Mouse (Mus musculus) embryonic facial prominence, embryonic 11.5 days (tissue): ENCODE data around the gene Gm28308. TPM values are rescaled to one million over a fixed set of nuclear protein-coding genes. Genes with fewer than 3 reads are reported as not detected.

Experiments used
- ATAC-seq: fragments of 200-750 bp; cut with Nextera tagmentation; replicated peaks from 2 replicates; pipeline ENCODE4 v1.8.0; 2017; ENCODE audit warnings: low read depth; ENCODE audit not compliant: insufficient number of reproducible peaks, low FRiP score, low TSS enrichment
- DNase-seq: peaks from one replicate; pipeline ENCODE4 v3.0.0-alpha.2; 2015; ENCODE audit warnings: low spot score
- H3K27ac ChIP-seq: fragments of 300-500 bp; sonication (generic); replicated peaks from 2 replicates; pipeline ENCODE4 v1.5.1; 2014; ENCODE audit warnings: mild to moderate bottlenecking, low read depth, low read length, control low read depth
- H3K27me3 ChIP-seq: fragments of 300-500 bp; sonication (generic); 2 replicates; pipeline ENCODE4 v1.6.1; 2014; ENCODE audit warnings: mild to moderate bottlenecking, low read length, moderate library complexity, mixed read lengths; ENCODE audit not compliant: control insufficient read depth, insufficient read depth
- H3K36me3 ChIP-seq: fragments of 300-500 bp; sonication (generic); replicated peaks from 2 replicates; pipeline ENCODE4 v1.6.1; 2014; ENCODE audit warnings: low read depth, mild to moderate bottlenecking, low read length, moderate library complexity, mixed read lengths; ENCODE audit not compliant: control insufficient read depth, insufficient read depth
- H3K4me1 ChIP-seq: fragments of 300-500 bp; sonication (generic); 2 replicates; pipeline ENCODE4 v1.6.1; 2014; ENCODE audit warnings: low read length, mixed read lengths; ENCODE audit not compliant: control insufficient read depth, insufficient read depth
- H3K4me2 ChIP-seq: fragments of 300-500 bp; sonication (generic); 2 replicates; pipeline ENCODE4 v1.6.1; 2014; ENCODE audit warnings: low read depth, mild to moderate bottlenecking, control low read depth, low read length, moderate library complexity
- H3K4me3 ChIP-seq: fragments of 300-500 bp; sonication (generic); 2 replicates; pipeline ENCODE4 v1.5.1; 2014; ENCODE audit warnings: low read depth, low read length, control low read depth
- H3K9ac ChIP-seq: fragments of 300-500 bp; sonication (generic); replicated peaks from 2 replicates; pipeline ENCODE4 v1.6.1; 2014; ENCODE audit warnings: mild to moderate bottlenecking, control low read depth, low read length
- H3K9me3 ChIP-seq: fragments of 300-500 bp; sonication (generic); replicated peaks from 2 replicates; pipeline ENCODE4 v1.6.1; 2016; ENCODE audit warnings: mild to moderate bottlenecking, low read length, inconsistent platforms, mixed read lengths; ENCODE audit not compliant: control insufficient read depth
- WGBS: fragments of 180-500 bp; shearing (Covaris S2); extraction: QIAGEN DNeasy Blood & Tissue Kit; methylation state at CpG from one replicate; pipeline ENCODE4 v1.1.7; 2014; 5-methylcytosine and 5-hydroxymethylcytosine counted together
- polyA plus RNA-seq: library from polyadenylated mRNA; unstranded; fragments of >200 nt; fragmentation: Nextera tagmentation; extraction: Ambion mirVana; gene quantifications from 2 replicates; pipeline ENCODE4 v1.2.1, GENCODE M21; 2014

The Gm28308 gene
- polyA plus RNA-seq, 1 experiment from 2014 or later = 0.38 TPM

DNA sequence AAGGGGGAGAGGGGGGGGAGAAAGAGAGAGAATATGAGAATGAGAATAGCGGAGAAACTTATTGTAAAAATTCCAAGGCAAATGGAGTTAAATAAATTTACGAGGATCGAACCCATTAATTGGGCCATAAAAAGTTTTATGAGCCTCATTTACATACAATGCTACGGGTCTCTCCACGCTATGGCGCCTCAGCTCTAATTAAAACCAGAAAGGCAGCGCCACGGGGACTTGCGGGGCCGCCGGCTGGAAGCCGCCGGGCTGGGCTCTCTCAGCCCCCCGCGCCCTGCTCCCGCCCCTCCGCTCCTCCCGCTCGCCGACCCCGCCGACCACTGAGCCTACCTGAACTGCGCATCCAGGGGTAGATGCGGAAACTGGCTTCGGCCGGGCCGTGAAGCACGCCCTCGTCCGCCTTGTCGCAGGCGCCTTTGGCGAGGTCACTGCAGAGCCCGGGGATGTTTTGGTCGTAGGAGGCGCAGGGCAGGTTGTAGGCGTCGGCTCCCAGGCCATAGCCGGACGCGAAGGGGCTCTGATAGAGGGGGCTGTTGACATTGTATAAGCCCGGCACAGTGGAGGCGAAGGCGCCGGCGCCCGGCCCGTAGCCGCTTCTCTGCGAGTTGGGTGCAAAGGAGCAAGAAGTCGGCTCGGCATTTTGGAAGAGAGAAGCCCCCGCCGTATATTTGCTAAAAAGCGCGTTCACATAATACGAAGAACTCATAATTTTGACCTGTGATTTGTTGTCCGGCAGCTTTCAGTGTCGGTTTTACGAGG, 3.7 kb upstream of the Gm28308 start:
- no peaks in the 10 kb centered on the region; the same call in 1 of the 2 replicates for H3K4me1 ChIP-seq
- no peak overlapping the region for H3K9ac ChIP-seq
- peaks cover 94% of the 10 kb centered on the region for H3K27me3 ChIP-seq
- no peak overlapping the region for H3K27ac ChIP-seq
- ATAC-seq (no peak), DNase-seq (no peak)
- peak overlapping the region; percentile 14 for H3K4me3 ChIP-seq
- 3% methylated on average over 60 of the region's 60 CpGs for WGBS
- H3K36me3 ChIP-seq = no peaks in the 10 kb centered on the region
- H3K4me2 ChIP-seq = peak overlapping the region; percentile 31
- H3K9me3 ChIP-seq = no peaks in the 10 kb centered on the region

DNA sequence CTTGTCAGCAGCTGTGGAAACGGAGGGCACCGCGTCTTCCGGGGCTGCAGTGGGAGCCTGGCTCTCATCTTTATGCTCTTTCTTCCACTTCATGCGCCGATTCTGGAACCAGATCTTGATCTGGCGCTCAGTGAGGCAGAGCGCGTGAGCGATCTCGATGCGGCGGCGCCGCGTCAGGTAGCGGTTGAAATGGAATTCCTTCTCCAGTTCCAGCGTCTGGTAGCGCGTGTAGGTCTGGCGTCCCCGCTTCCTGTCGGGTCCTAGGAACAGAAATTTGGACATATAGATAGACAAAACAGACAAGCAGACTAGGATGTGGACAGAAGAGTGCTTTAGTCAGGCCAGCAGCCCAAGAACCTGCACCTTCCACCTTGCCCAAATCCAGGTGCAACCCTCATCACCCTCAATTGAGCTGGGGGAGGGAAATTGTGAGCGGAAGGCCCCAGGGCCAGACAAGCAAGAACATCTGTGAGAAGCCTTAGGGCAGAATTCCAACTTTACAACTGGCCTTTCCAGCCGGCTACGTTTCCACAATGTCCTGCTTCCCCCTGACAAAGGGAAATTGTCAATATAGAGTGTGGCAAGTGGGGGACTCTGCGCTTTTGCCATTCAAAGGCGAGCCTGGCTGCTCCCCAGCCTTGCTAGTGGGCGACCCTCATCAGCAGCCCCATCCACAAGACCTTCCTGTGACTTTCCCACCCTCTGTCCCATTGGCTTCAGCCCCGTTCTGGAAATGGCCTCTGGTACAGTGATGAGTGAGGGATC, 2.8 kb upstream of the Gm28308 start:
- H3K36me3 ChIP-seq = no peaks in the 10 kb centered on the region
- DNase-seq (no peak), ATAC-seq (no peak)
- peaks cover 96% of the 10 kb centered on the region for H3K27me3 ChIP-seq
- no peaks in the 10 kb centered on the region for H3K9me3 ChIP-seq
- no peak overlapping the region for H3K4me2 ChIP-seq
- no peak overlapping the region for H3K27ac ChIP-seq
- no peak overlapping the region for H3K9ac ChIP-seq
- no peak overlapping the region for H3K4me3 ChIP-seq
- 2% methylated on average over 30 of the region's 30 CpGs for WGBS
- H3K4me1 ChIP-seq = no peaks in the 10 kb centered on the region; the same call in 1 of the 2 replicates

DNA sequence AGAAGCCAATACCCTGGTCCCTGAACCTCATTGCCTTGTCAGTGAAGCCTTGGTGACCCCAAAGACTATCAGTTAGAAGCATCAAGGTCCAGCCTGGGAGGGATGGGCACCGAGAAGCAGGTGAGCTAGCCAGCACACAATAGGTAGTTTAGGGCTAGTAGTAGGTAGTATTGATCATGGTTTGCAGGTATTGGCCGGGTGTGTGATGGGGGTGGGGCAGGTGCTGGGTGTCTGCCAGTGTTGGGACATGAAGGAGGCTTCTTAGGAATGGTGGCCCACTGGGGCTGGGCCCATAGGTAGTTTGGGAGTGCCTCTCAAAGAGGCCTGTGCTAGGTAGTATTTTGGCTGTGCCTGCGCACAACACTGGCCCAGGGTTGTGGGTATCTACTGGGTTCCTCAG, 1.9 kb upstream of the Gm28308 start:
- DNase-seq (no peak), ATAC-seq (no peak)
- no peak overlapping the region for H3K4me3 ChIP-seq
- peaks cover 95% of the 10 kb centered on the region for H3K27me3 ChIP-seq
- H3K36me3 ChIP-seq = no peaks in the 10 kb centered on the region
- no peaks in the 10 kb centered on the region; the same call in 1 of the 2 replicates for H3K4me1 ChIP-seq
- H3K9ac ChIP-seq = no peak overlapping the region
- H3K4me2 ChIP-seq = no peak overlapping the region
- 21% methylated on average over 3 of the region's 3 CpGs for WGBS
- H3K27ac ChIP-seq = no peak overlapping the region
- H3K9me3 ChIP-seq = no peaks in the 10 kb centered on the region

DNA sequence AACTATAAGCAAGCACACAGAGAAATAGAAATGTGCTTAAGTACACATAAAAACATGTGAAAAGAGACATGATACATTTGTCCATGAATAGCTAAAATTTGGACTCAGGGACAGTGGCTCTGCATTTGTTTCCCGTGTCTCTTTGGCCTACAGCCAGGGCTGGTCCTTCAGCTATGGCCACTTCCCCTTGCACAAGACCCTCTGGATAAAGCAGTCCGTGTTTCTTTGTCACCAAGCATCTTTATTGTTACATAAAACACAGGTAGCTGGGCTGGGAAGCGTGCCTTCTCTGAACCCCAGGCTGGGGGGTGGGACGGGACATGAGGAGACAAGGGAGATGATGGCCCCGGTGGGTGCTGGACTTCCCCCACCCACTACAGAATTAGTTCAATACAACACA, 1.1 kb upstream of the Gm28308 start:
- Histone ChIP-seq H3K27me3 (peaks cover 96% of the 10 kb centered on the region), H3K4me1 (no peaks in the 10 kb centered on the region; the same call in 1 of the 2 replicates), H3K36me3 (no peaks in the 10 kb centered on the region), H3K27ac (no peak overlapping the region), H3K9ac (no peak overlapping the region), H3K9me3 (no peaks in the 10 kb centered on the region), H3K4me3 (no peak overlapping the region), H3K4me2 (no peak overlapping the region)
- WGBS = 14% methylated on average over 5 of the region's 5 CpGs
- DNase-seq (no peak), ATAC-seq (no peak)

DNA sequence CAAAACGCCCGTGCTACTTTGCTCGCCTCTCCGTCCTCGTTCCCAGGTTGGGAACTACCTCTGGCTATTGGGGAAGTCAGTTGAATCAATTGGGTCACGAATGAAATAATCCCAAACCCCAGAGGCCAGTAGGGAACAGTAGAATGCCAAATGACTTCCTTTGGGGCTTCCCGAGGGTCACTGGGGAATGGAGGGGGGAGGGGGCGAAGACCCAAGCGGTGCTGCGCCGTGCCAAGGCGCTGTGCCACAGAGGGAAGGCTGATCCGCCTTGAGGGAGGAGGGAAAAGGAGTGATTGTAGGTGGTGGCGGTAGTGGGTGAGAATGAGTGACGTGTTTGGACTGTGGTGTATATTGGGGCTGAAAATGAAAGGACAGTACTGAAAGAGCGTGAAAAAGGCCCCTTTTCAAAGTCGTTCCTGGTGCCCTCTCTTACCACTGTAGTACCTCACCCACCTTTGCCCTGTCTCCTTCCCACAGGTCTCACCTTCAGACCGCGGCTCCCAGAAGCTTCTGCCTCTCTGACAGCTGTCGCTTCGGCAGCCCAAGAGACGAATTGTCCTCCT, 502 bp downstream of the Gm28308 start:
- H3K36me3 ChIP-seq = no peaks in the 10 kb centered on the region
- H3K4me1 ChIP-seq = no peaks in the 10 kb centered on the region; the same call in 1 of the 2 replicates
- peaks cover 95% of the 10 kb centered on the region for H3K27me3 ChIP-seq
- under 1% methylated on average over 22 of the region's 22 CpGs for WGBS
- ATAC-seq = no peak
- no peak overlapping the region for H3K9ac ChIP-seq
- DNase-seq = no peak
- no peak overlapping the region for H3K4me3 ChIP-seq
- H3K4me2 ChIP-seq = no peak overlapping the region
- no peak overlapping the region for H3K27ac ChIP-seq
- H3K9me3 ChIP-seq = no peaks in the 10 kb centered on the region

DNA sequence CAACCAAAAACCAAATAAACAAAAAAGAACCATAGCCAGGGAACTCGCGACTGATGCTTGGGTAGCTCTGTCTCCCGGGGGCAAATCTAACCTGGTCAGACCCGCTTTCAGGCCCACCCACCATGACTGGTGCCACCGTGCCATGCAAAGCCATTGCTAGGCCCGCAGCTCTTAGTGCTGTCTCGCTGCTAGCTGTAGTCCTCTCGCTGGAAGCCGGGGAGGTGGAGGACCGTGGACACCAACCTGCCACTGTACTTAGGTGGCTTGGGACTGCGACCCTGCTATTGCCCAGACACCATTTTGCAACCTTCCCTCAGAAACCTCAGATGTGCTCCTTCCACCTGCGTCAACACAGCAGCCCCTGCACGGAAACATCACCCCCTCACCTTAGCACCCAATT, 1.2 kb downstream of the Gm28308 start:
- H3K27ac ChIP-seq = no peak overlapping the region

DNA sequence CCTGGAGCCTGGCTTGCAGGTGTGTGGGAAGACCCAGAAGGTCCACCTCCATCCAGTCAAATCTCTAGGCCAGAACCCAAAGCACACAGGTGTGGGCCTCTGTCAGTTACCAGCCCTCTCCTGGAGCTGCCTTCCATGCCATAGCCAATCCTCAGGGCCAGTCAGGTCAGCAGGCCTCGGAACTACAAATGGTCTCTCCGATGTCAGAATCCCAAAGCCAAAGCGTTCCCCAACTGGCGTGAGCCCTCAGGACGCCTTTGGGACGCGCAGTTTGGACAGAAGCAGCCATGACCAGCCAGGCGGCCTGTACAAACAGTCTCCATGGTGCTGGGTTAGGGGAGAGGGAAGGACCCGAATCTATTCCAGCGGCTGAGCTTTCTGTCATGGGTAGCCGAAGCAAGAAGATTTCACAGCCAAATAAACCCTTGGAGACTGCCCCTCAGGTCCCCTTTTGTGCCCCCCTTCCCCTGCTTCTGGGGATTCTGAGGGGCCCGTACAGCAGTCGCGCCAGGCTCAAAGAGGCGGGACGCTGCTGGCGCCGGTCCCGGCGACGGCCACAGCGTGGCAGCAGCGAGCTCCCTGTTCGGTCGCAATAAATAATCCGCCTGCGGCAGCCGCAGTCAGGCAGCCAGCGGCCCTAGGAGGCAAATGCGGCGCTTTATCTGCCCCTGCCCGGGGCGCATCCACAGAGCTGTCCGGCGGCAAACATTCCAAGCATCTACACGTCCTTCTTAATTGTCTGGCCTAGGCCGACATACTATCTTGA, 1.8 kb downstream of the Gm28308 start:
- DNase-seq (peak; percentile 84), ATAC-seq (no peak)
- Histone ChIP-seq H3K27me3 (peaks cover 96% of the 10 kb centered on the region), H3K9me3 (no peaks in the 10 kb centered on the region), H3K4me1 (no peaks in the 10 kb centered on the region), H3K27ac (no peak overlapping the region), H3K9ac (no peak overlapping the region), H3K36me3 (no peaks in the 10 kb centered on the region), H3K4me2 (no peak overlapping the region), H3K4me3 (no peak overlapping the region)
- under 1% methylated on average over 34 of the region's 37 CpGs for WGBS

More for the DNA sequence above, 1.2 kb downstream of the Gm28308 start:
- 2% methylated on average over 13 of the region's 13 CpGs for WGBS
- Histone ChIP-seq H3K9me3 (no peaks in the 10 kb centered on the region), H3K36me3 (no peaks in the 10 kb centered on the region), H3K4me2 (no peak overlapping the region), H3K9ac (no peak overlapping the region), H3K27me3 (peaks cover 95% of the 10 kb centered on the region), H3K4me1 (no peaks in the 10 kb centered on the region; the same call in 1 of the 2 replicates), H3K4me3 (no peak overlapping the region)
- ATAC-seq (no peak), DNase-seq (no peak)
